Mouse (Mus musculus): ENCODE results near the gene Zmynd19.

DNA sequence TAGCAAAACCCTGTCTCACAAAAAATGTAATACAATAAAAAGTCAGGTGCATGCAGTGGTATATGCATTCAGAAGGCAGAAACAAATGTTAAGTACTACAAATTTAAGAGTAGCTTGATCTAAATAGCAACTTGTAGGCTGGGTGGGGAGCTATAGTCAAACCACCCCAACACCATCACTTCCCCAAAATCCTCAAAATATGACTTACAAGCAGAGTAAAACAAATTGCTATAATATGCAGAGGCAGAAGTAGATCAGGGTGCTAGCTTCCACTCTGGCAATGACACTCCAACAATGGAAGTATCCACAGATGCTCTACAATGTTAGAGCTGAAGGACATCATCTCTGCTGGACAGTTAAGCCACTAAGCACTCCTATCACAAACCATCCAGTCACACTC is 37.0 kb upstream of the Zmynd19 start:
- TF ChIP-seq CTCF (IDR thresholded peaks at IDR 0.05; ENCODE audit: control insufficient read depth, insufficient read depth, insufficient replicate concordance, low read depth, low read length) (no peak), POLR2A (IDR thresholded peaks at IDR 0.05; ENCODE audit: control insufficient read depth, low read depth, low read length) (no peak)

All from testis, adult 2 months (tissue).